8 mouse cellular contexts compared by ENCODE assay signal in the genomic region with DNA sequence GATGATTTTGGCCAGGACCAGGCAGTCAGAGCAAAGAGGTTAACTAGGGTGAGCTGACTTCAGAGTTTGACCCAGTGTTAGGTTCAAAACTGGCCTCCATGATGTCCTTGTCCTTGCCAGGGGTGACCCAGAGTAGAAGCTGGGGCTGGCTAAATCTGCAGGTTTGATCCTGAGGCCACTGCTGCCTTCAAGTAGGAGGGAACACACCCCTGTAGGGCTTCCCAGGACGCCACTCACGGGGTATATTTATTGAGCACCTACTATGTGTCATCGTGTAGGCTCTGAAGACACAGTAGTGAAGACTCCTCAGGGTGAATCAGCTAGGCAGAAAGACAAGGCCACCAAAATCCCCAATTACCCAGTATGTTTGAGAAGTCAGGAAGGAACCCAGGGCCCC. TPM values are rescaled to one million over a fixed set of nuclear protein-coding genes. Genes with fewer than 3 reads are reported as not detected.
A peak's percentile ranks its signal among the peaks of the same experiment; 100 is the strongest.
DNase-seq lines count a peak whose midpoint lies in the region; ATAC-seq and TF ChIP-seq lines count a peak whose summit lies in the region.

No protein-coding gene starts in this region.

- no peak for TF ChIP-seq POLR2A in bone marrow macrophage, adult 2 months (IDR thresholded peaks at IDR 0.05; ENCODE audit: borderline replicate concordance, low read depth, low read length)

- H3K4me1 ChIP-seq in kidney, embryonic 15.5 days, result peaks cover 40% of the 10 kb centered on the region
- H3K4me1 ChIP-seq in bone marrow macrophage, adult 2 months (ENCODE audit: control insufficient read depth, insufficient read depth, low read length), result peaks cover 34% of the 10 kb centered on the region
- peaks cover 18% of the 10 kb centered on the region for H3K4me1 ChIP-seq in hindbrain, embryonic 15.5 days (replicated peaks)
- peaks cover 16% of the 10 kb centered on the region for H3K4me1 ChIP-seq in midbrain, embryonic 13.5 days (replicated peaks)

- H3K9ac ChIP-seq in kidney, embryonic 15.5 days, result 0 out of 2 replicates have a peak overlapping the region, but pooled peaks have one; percentile 76
- no peak overlapping the region for H3K9ac ChIP-seq in hindbrain, embryonic 15.5 days
- peak overlapping the region; percentile 63; the same call in 1 of the 2 replicates for H3K9ac ChIP-seq in midbrain, embryonic 13.5 days (replicated peaks)

- DNase-seq in kidney, postnatal 10 days, result no peak
- DNase-seq in frontal cortex, postnatal 36 days (ENCODE audit: low spot score in 2 of 2), result no peak
- no peak for DNase-seq in right cerebral cortex, postnatal 14 days
- no peak for DNase-seq in layer of hippocampus, adult 9-10 months (ENCODE audit: low spot score)

- H3K4me2 ChIP-seq in kidney, embryonic 15.5 days, result peak overlapping the region; percentile 91
- H3K4me2 ChIP-seq in hindbrain, embryonic 15.5 days, result peak overlapping the region; percentile 86
- peak overlapping the region; percentile 79 for H3K4me2 ChIP-seq in midbrain, embryonic 13.5 days (replicated peaks)

- H3K36me3 ChIP-seq in kidney, embryonic 15.5 days, result no peaks in the 10 kb centered on the region
- H3K36me3 ChIP-seq in hindbrain, embryonic 15.5 days, result no peaks in the 10 kb centered on the region
- H3K36me3 ChIP-seq in midbrain, embryonic 13.5 days, result no peaks in the 10 kb centered on the region

- 64% methylated on average over 3 of the region's 3 CpGs for WGBS in kidney, embryonic 15.5 days
- WGBS in hindbrain, embryonic 15.5 days, result 60% methylated on average over 3 of the region's 3 CpGs
- WGBS in midbrain, embryonic 13.5 days, result 59% methylated on average over 3 of the region's 3 CpGs

- peak; percentile 7; the same call in 1 of the 2 replicates for ATAC-seq in kidney, embryonic 15.5 days (replicated peaks; ENCODE audit: low FRiP score)
- ATAC-seq in hindbrain, embryonic 15.5 days (ENCODE audit: low FRiP score, low read depth), result no peak
- no peak for ATAC-seq in midbrain, embryonic 13.5 days

- H3K4me3 ChIP-seq in kidney, embryonic 15.5 days (replicated peaks), result peak overlapping the region; percentile 57
- peak overlapping the region; percentile 90 for H3K4me3 ChIP-seq in bone marrow macrophage, adult 2 months (ENCODE audit: insufficient read depth, low read length)
- H3K4me3 ChIP-seq in hindbrain, embryonic 15.5 days, result peak overlapping the region; percentile 43
- H3K4me3 ChIP-seq in midbrain, embryonic 13.5 days (replicated peaks), result peak overlapping the region; percentile 43

- TF ChIP-seq CTCF in bone marrow macrophage, adult 2 months (IDR thresholded peaks at IDR 0.05; ENCODE audit: low read depth, low read length), result no peak

- H3K27ac ChIP-seq in kidney, embryonic 15.5 days, result peak overlapping the region; percentile 86; the same call in 1 of the 2 replicates
- peak overlapping the region; percentile 30; the same call in 1 of the 2 replicates for H3K27ac ChIP-seq in bone marrow macrophage, adult 2 months (ENCODE audit: insufficient read depth, low read depth, low read length)
- no peak overlapping the region for H3K27ac ChIP-seq in hindbrain, embryonic 15.5 days (replicated peaks)
- no peak overlapping the region for H3K27ac ChIP-seq in midbrain, embryonic 13.5 days

- no peaks in the 10 kb centered on the region for H3K9me3 ChIP-seq in kidney, embryonic 15.5 days (replicated peaks)
- no peaks in the 10 kb centered on the region for H3K9me3 ChIP-seq in hindbrain, embryonic 15.5 days
- H3K9me3 ChIP-seq in midbrain, embryonic 13.5 days, result no peaks in the 10 kb centered on the region

- no peaks in the 10 kb centered on the region for H3K27me3 ChIP-seq in kidney, embryonic 15.5 days
- H3K27me3 ChIP-seq in hindbrain, embryonic 15.5 days, result 0 out of 2 replicates have a peak, but pooled peaks cover 8% of the 10 kb centered on the region
- H3K27me3 ChIP-seq in midbrain, embryonic 13.5 days, result peaks cover 4% of the 10 kb centered on the region

RNA-seq across cellular contexts. Expression of gene Tmco4, which starts 1.0 kb away (rescaled TPM):
- polyA plus RNA-seq in kidney, embryonic 15.5 days (2015; fragmentation: Nextera tagmentation; extraction: Ambion mirVana), result 5.6 and 6.1 TPM in 2 replicates
- 5.4 and 6.5 TPM in 2 replicates for polyA plus RNA-seq in bone marrow macrophage, adult 2 months (2012; ENCODE audit: insufficient read depth, insufficient read length, missing spikeins)
- polyA plus RNA-seq in hindbrain, embryonic 15.5 days (2015; fragmentation: Nextera tagmentation; extraction: Ambion mirVana), result 1.0 TPM in 2 replicates
- polyA plus RNA-seq in midbrain, embryonic 13.5 days (2015; fragmentation: Nextera tagmentation; extraction: Ambion mirVana), result 0.36 and 0.50 TPM in 2 replicates

RNA-seq across cellular contexts. Expression of gene Rnf186, which starts 6.8 kb away (rescaled TPM):
- polyA plus RNA-seq in kidney, embryonic 15.5 days (2015; fragmentation: Nextera tagmentation; extraction: Ambion mirVana), result 6.3 and 8.2 TPM in 2 replicates
- not detected in 2 replicates for polyA plus RNA-seq in bone marrow macrophage, adult 2 months (2012; ENCODE audit: insufficient read depth, insufficient read length, missing spikeins)
- polyA plus RNA-seq in hindbrain, embryonic 15.5 days (2015; fragmentation: Nextera tagmentation; extraction: Ambion mirVana), result 0.12 and 0.17 TPM in 2 replicates
- 0.15 and 0.20 TPM in 2 replicates for polyA plus RNA-seq in midbrain, embryonic 13.5 days (2015; fragmentation: Nextera tagmentation; extraction: Ambion mirVana)

RNA-seq across cellular contexts. Expression of gene Otud3, which starts 60.0 kb away (rescaled TPM):
- 2.5 and 3.5 TPM in 2 replicates for polyA plus RNA-seq in kidney, embryonic 15.5 days (2015; fragmentation: Nextera tagmentation; extraction: Ambion mirVana)
- polyA plus RNA-seq in bone marrow macrophage, adult 2 months (2012; ENCODE audit: insufficient read depth, insufficient read length, missing spikeins), result 4.8 and 8.0 TPM in 2 replicates
- polyA plus RNA-seq in hindbrain, embryonic 15.5 days (2015; fragmentation: Nextera tagmentation; extraction: Ambion mirVana), result 2.3 and 2.8 TPM in 2 replicates
- 2.4 and 2.5 TPM in 2 replicates for polyA plus RNA-seq in midbrain, embryonic 13.5 days (2015; fragmentation: Nextera tagmentation; extraction: Ambion mirVana)

Comparison
In these comparisons a context has a peak if more than half of its experiments do, and no peak if none do; other contexts are left out.
1. H3K27ac ChIP-seq: peak in kidney, embryonic 15.5 days (single experiment) and bone marrow macrophage, adult 2 months (single experiment); none in hindbrain, embryonic 15.5 days (single experiment) and midbrain, embryonic 13.5 days (single experiment).
2. Peak in every context shown above with its lines, with median percentiles within 50 percentile points of each other: H3K4me2 ChIP-seq and H3K4me3 ChIP-seq.